ENCODE assay signal across 14 mouse cellular contexts in the genomic region with DNA sequence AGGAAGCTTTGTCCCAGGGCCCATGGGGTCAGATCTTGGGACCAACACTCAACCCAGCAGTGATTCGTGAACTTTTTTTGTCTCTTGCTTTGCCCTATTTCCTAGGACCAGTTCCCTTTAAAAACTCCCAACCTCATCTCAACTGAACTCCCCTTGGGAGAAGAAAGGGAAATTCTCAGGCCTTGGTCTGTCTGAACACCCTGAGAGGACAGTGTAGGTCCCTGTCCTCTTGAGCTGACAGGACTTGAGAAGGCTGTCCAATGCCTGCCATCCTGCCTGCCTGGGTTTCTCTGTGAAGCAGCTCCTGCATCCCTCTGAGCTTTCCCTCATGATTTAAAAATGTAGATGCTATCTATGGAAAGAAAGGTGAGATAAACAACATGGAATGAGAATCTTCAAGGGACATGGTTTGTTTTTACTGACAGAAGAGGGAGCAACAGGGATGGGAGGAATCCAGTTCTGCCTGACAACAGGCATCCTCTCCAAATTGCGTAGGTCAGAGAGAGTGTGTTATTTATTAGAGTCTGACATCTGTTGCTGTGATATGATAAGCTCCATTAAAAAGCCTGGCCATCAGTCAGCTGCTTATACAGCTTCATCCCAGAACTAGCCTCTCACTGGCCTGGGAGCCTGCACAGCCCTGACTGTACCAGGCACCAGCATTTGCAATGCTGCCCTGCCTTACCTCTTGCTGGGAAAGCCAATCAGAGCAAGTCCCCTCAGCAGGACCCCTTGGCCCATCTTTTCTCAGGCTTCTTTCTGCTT.
A peak's percentile ranks its signal among the peaks of the same experiment; 100 is the strongest.
DNase-seq lines count a peak whose midpoint lies in the region; ATAC-seq and TF ChIP-seq lines count a peak whose summit lies in the region.
"Had no signal": no experiment of that assay in that cellular context is flagged by ENCODE, and none has a peak within 500 bp of the region (broad histone marks: within the 10 kb centered on the region; RNA-seq: fewer than 3 reads in every experiment).

No protein-coding gene starts in this region.

- no peaks in the 10 kb centered on the region for H3K9me3 ChIP-seq in lung, embryonic 14.5 days (ENCODE audit: low read depth, low read length)
- H3K9me3 ChIP-seq in intestine, embryonic 15.5 days = no peaks in the 10 kb centered on the region
- no peaks in the 10 kb centered on the region for H3K9me3 ChIP-seq in stomach, embryonic 15.5 days

- no peaks in the 10 kb centered on the region for H3K27me3 ChIP-seq in kidney, adult 2 months (replicated peaks; ENCODE audit: control insufficient read depth, insufficient read depth, low read length)
- no peaks in the 10 kb centered on the region for H3K27me3 ChIP-seq in lung, embryonic 14.5 days (ENCODE audit: insufficient read depth, low read length)
- H3K27me3 ChIP-seq in intestine, embryonic 15.5 days (replicated peaks) = no peaks in the 10 kb centered on the region
- H3K27me3 ChIP-seq in stomach, embryonic 15.5 days (replicated peaks) = no peaks in the 10 kb centered on the region
- no peaks in the 10 kb centered on the region for H3K27me3 ChIP-seq in thymus, adult 2 months (ENCODE audit: control insufficient read depth, insufficient read depth, low read length)
- H3K27me3 ChIP-seq: Patski had no signal

- no peaks in the 10 kb centered on the region for H3K4me1 ChIP-seq in kidney, adult 2 months (ENCODE audit: control insufficient read depth, insufficient read depth, low read length)
- H3K4me1 ChIP-seq in lung, embryonic 14.5 days (ENCODE audit: insufficient read depth) = peaks cover 8% of the 10 kb centered on the region
- peaks cover 8% of the 10 kb centered on the region; the same call in 1 of the 2 replicates for H3K4me1 ChIP-seq in intestine, embryonic 15.5 days (replicated peaks)
- H3K4me1 ChIP-seq in stomach, embryonic 15.5 days = peaks cover 13% of the 10 kb centered on the region
- H3K4me1 ChIP-seq in thymus, adult 2 months (replicated peaks; ENCODE audit: control insufficient read depth, insufficient read depth, low read length) = no peaks in the 10 kb centered on the region

- 83% methylated on average over 2 of the region's 2 CpGs for WGBS in kidney, adult 2 months
- WGBS in lung, embryonic 14.5 days = 64% methylated on average over 2 of the region's 2 CpGs
- 70% methylated on average over 2 of the region's 2 CpGs for WGBS in intestine, embryonic 15.5 days
- 64% methylated on average over 2 of the region's 2 CpGs for WGBS in stomach, embryonic 15.5 days
- 96% methylated on average over 2 of the region's 2 CpGs for WGBS in thymus, adult 2 months

- H3K4me3 ChIP-seq in kidney, adult 2 months (ENCODE audit: insufficient read depth, low read depth, low read length) = no peak overlapping the region
- no peak overlapping the region for H3K4me3 ChIP-seq in lung, embryonic 14.5 days (ENCODE audit: low read depth, low read length)
- H3K4me3 ChIP-seq in intestine, embryonic 15.5 days (replicated peaks) = no peak overlapping the region
- no peak overlapping the region for H3K4me3 ChIP-seq in stomach, embryonic 15.5 days (replicated peaks)
- no peak overlapping the region for H3K4me3 ChIP-seq in thymus, adult 2 months (ENCODE audit: control insufficient read depth, insufficient read depth, low read length)

- no peak overlapping the region for H3K4me2 ChIP-seq in lung, embryonic 14.5 days
- H3K4me2 ChIP-seq in intestine, embryonic 15.5 days (replicated peaks) = no peak overlapping the region
- no peak overlapping the region for H3K4me2 ChIP-seq in stomach, embryonic 15.5 days
- H3K4me2 ChIP-seq: hindbrain, embryonic 14.5 days had no signal

- no peaks in the 10 kb centered on the region for H3K36me3 ChIP-seq in kidney, adult 2 months (ENCODE audit: control insufficient read depth, insufficient read depth, low read length)
- H3K36me3 ChIP-seq in lung, embryonic 14.5 days (ENCODE audit: insufficient read depth) = no peaks in the 10 kb centered on the region
- no peaks in the 10 kb centered on the region for H3K36me3 ChIP-seq in intestine, embryonic 15.5 days
- H3K36me3 ChIP-seq in stomach, embryonic 15.5 days = no peaks in the 10 kb centered on the region
- H3K36me3 ChIP-seq in thymus, adult 2 months (ENCODE audit: control insufficient read depth, insufficient read depth, low read length) = no peaks in the 10 kb centered on the region

- TF ChIP-seq CTCF in kidney, adult 2 months (conservative IDR thresholded peaks at IDR 0.05; ENCODE audit: insufficient read depth, insufficient read length, low read depth, low read length) = no peak
- TF ChIP-seq CTCF in lung, embryonic 14.5 days (IDR thresholded peaks at IDR 0.05; ENCODE audit: low read depth) = no peak
- no peak for TF ChIP-seq CTCF in thymus, adult 2 months (IDR thresholded peaks at IDR 0.05; ENCODE audit: borderline replicate concordance, control insufficient read depth, extremely low read depth, insufficient read depth, low read length, poor library complexity)

- intact Hi-C loops in left cerebral cortex, postnatal 36 days (cut with DNase I) = no loop called here

- DNase-seq in kidney, adult 2 months = peak; percentile 21
- DNase-seq in kidney, adult 8-10 months = no peak
- DNase-seq in lung, embryonic 14.5 days = peak; percentile 49
- DNase-seq in lung, postnatal 25 days (ENCODE audit: low spot score) = no peak
- no peak for DNase-seq in thymus, adult 2 months
- no peak for DNase-seq in left cerebral cortex, postnatal 36 days (ENCODE audit: low spot score in 2 of 2)
- DNase-seq: cerebellum, postnatal 36 days; layer of hippocampus, postnatal 36 days had no signal

- ATAC-seq in lung, embryonic 14.5 days (ENCODE audit: insufficient read depth) = peak; percentile 75
- 0 out of 2 replicates have a peak, but pooled peaks have one; percentile 47 for ATAC-seq in intestine, embryonic 15.5 days
- peak; percentile 33; the same call in 1 of the 2 replicates for ATAC-seq in stomach, embryonic 15.5 days (ENCODE audit: insufficient read depth, low FRiP score, low read depth)
- ATAC-seq: CD4-positive, CD25-positive, alpha-beta regulatory T cell, adult 4 months; Patski had no signal

- TF ChIP-seq POLR2A in kidney, adult 2 months (IDR thresholded peaks at IDR 0.05; ENCODE audit: low read depth, low read length) = no peak
- TF ChIP-seq POLR2A in thymus, adult 2 months (IDR thresholded peaks at IDR 0.05; ENCODE audit: control insufficient read depth, extremely low read depth, insufficient read depth, low read length, poor library complexity) = no peak

- H3K27ac ChIP-seq in kidney, adult 2 months (ENCODE audit: insufficient read depth, low read depth, low read length) = no peak overlapping the region
- H3K27ac ChIP-seq in lung, embryonic 14.5 days (ENCODE audit: low read depth) = 0 out of 2 replicates have a peak overlapping the region, but pooled peaks have one; percentile 7
- H3K27ac ChIP-seq in intestine, embryonic 15.5 days = peak overlapping the region; percentile 38
- H3K27ac ChIP-seq in stomach, embryonic 15.5 days = peak overlapping the region; percentile 78
- H3K27ac ChIP-seq in thymus, adult 2 months (ENCODE audit: control insufficient read depth, insufficient read depth, low read length) = no peak overlapping the region
- H3K27ac ChIP-seq: hindbrain, embryonic 14.5 days; macrophage had no signal

- H3K9ac ChIP-seq in lung, embryonic 14.5 days = no peak overlapping the region
- no peak overlapping the region for H3K9ac ChIP-seq in intestine, embryonic 15.5 days
- H3K9ac ChIP-seq in stomach, embryonic 15.5 days = no peak overlapping the region
- H3K9ac ChIP-seq: hindbrain, embryonic 14.5 days had no signal

Comparison
In these comparisons a context has a peak if more than half of its experiments do, and no peak if none do; other contexts are left out.
1. DNase-seq: peak in kidney, adult 2 months (single experiment) and lung, embryonic 14.5 days (single experiment); none in kidney, adult 8-10 months (0 of 2), lung, postnatal 25 days (single experiment), thymus, adult 2 months (single experiment) and left cerebral cortex, postnatal 36 days (0 of 2).
2. H3K27ac ChIP-seq: peak in lung, embryonic 14.5 days (single experiment), intestine, embryonic 15.5 days (single experiment) and stomach, embryonic 15.5 days (single experiment); none in kidney, adult 2 months (single experiment) and thymus, adult 2 months (single experiment).
3. Peak in every context shown above with its lines, with median percentiles within 50 percentile points of each other: ATAC-seq.